Mouse (Mus musculus) liver, adult 2 months (tissue): Measurements from ENCODE around the gene Fam69a.

ENCODE experiments used
- CTCF ChIP-seq: fragments of 200-500 bp; IDR thresholded peaks from 2 replicates; pipeline ENCODE4 v1.5.1; 2011; ENCODE audit warnings: low read depth, low read length, control low read depth
- POLR2A ChIP-seq: fragments of 200-500 bp; IDR thresholded peaks from 2 replicates; pipeline ENCODE4 v1.6.1; 2011; ENCODE audit warnings: low read length, control low read depth; ENCODE audit not compliant: insufficient read depth; ENCODE audit errors: extremely low read depth

DNA sequence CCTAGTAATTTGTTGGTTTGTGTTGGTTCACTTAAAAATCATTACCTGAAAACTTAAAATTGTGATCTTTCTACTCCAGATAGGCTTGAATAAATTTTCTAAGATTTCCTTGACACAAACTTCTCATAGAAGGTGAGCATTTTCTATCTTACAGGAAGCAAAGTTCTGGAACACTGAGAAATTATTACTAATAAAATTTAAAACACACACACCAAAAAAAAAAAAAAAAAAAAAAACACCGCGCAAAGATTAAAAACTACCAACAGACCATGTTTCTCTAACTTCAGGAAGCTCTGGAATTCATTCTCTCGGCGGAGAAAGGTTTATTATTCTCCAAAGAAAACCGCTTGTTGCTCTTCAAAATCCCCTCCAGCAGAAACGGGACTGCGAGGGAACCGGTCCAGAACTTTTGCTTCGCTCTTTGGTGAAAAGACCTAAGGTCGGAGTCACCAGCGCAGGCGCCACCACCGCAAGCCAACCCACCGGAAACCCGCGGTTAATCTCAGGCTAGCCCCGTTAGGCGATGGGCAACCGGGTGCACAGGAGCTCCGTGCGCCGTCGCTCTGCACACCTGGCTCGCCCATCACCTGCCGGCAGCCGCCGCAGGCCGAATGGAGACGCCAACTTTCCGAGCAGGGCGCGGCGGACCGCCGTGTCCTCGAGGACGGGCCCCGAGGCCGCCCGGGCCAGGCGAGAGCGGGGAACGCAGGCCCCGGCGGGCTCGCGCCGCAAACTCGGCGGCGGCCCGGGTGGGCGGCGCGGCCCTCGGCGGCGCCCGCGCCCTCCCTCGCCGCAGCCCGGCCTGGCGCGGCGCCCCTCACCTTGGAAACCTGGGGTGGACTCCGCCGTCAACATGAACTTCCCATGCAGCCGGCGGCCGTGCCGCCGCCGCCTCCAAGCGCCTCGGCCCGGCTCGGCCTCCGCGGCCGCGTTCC lies 118.6 kb downstream of the Fam69a start:
- peak; percentile 61 for TF ChIP-seq POLR2A
- TF ChIP-seq CTCF, result no peak
